Mouse (Mus musculus) lung, adult 2 months (tissue): ENCODE results near the gene Limd1.

Source experiments
- CTCF ChIP-seq: fragments of 200-500 bp; IDR thresholded peaks from 2 replicates; pipeline ENCODE4 v1.5.1; 2011; ENCODE audit warnings: mild to moderate bottlenecking, low read length, control low read depth; ENCODE audit not compliant: insufficient read depth
- POLR2A ChIP-seq: fragments of 200-500 bp; IDR thresholded peaks from 2 replicates; pipeline ENCODE4 v1.6.1; 2011; ENCODE audit warnings: low read depth, mild to moderate bottlenecking, control low read depth, low read length, borderline replicate concordance; ENCODE audit errors: extremely low read depth

DNA sequence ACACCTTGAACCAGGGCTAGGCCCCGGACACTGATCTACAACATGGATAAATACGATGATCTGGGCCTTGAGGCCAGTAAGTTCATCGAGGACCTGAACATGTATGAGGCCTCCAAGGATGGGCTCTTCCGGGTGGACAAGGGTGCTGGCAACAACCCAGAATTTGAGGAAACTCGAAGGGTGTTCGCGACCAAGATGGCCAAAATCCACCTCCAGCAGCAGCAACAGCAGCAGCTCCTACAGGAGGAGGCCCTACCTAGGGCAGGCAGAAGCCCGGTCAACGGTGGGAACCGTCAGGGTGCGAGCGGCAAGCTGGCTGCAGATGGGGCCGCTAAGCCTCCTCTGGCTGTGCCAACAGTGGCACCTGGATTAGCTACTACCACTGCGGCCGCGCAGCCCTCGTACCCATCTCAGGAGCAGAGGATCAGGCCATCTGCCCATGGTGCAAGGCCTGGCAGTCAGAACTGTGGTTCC is 727 bp downstream of the Limd1 start:
- TF ChIP-seq CTCF (no peak), POLR2A (no peak)
